Mouse (Mus musculus): ENCODE data around the gene Sult1a1.

GRCm38 (mm10) chr7:126725077-126725476, 48.8 kb upstream of the Sult1a1 start:
- TF ChIP-seq CTCF (IDR thresholded peaks at IDR 0.05; ENCODE audit: control insufficient read depth, insufficient read depth, insufficient replicate concordance, low read depth, low read length) (no peak), POLR2A (IDR thresholded peaks at IDR 0.05; ENCODE audit: control insufficient read depth, low read depth, low read length) (no peak)

Data from testis, adult 2 months (tissue).